Mouse (Mus musculus): ENCODE measurements around the gene Poldip2. TPM values are rescaled to one million over a fixed set of nuclear protein-coding genes. Genes with fewer than 3 reads are reported as not detected.
A peak's percentile ranks its signal among the peaks of the same experiment; 100 is the strongest.

Gene Poldip2
- polyA plus RNA-seq, 1 experiment from 2014 or later, result 161 TPM

DNA sequence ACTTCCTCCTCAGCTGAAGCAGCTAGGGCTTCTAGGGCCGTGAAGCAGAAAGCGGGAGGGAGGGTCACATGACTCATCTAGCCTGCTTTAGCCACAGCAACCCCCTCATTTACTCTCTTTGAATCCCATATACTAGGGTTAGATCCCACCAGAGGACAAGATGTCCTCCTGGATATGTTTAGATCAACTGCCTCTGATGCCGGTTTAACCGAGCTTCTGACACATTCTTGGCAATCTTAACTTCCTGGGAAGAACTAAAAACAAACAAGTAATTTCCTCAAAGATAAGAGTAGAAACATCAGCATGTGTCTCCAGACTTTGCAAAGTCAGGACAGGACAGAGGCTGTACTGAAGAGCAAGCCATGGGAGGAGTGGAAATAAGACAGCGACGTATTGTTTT, 54.8 kb downstream of the Poldip2 start:
- ATAC-seq (ENCODE audit: low FRiP score, low TSS enrichment), result 0 out of 2 replicates have a peak, but pooled peaks have one; percentile 46

DNA sequence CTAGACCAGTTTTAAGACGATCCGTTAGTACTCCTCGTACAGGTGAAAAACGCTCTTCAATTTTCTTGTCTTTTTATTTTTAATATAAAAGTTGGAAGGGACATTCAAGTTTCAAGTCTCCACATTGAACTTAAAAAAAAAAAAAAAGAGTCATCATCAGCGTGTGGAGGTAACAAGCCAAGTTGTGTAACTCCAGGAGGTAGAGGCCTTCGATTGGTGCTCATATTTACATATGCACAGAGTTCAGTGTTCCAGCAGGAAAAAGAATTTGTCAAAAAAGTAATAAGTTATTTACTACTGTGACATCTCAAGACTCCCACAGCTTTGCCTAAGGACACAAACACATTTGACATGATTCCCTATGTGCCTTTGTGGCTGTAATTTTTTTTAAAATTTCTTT, 55.6 kb downstream of the Poldip2 start:
- no peak overlapping the region for H3K4me3 ChIP-seq (ENCODE audit: low read length)
- no peak overlapping the region for H3K4me2 ChIP-seq (replicated peaks; ENCODE audit: low read depth, low read length)
- peaks cover 19% of the 10 kb centered on the region for H3K36me3 ChIP-seq (ENCODE audit: control insufficient read depth, insufficient read depth, low read length)
- H3K9me3 ChIP-seq (ENCODE audit: control insufficient read depth, low read length), result no peaks in the 10 kb centered on the region
- no peak for ATAC-seq (ENCODE audit: low FRiP score, low TSS enrichment)
- H3K27ac ChIP-seq (ENCODE audit: low read depth, low read length), result no peak overlapping the region
- 84% methylated on average over 6 of the region's 6 CpGs for WGBS
- H3K27me3 ChIP-seq (ENCODE audit: control insufficient read depth, insufficient read depth, low read length), result no peaks in the 10 kb centered on the region
- H3K9ac ChIP-seq (ENCODE audit: low read depth, low read length), result no peak overlapping the region
- H3K4me1 ChIP-seq (ENCODE audit: control insufficient read depth, insufficient read depth, low read length), result peaks cover 15% of the 10 kb centered on the region; the same call in 1 of the 2 replicates

More for the DNA sequence above, 54.8 kb downstream of the Poldip2 start:
- Histone ChIP-seq H3K27ac (ENCODE audit: low read depth, low read length) (peak overlapping the region; percentile 15; the same call in 1 of the 2 replicates), H3K36me3 (ENCODE audit: control insufficient read depth, insufficient read depth, low read length) (peaks cover 13% of the 10 kb centered on the region), H3K9me3 (ENCODE audit: control insufficient read depth, low read length) (no peaks in the 10 kb centered on the region), H3K27me3 (ENCODE audit: control insufficient read depth, insufficient read depth, low read length) (no peaks in the 10 kb centered on the region), H3K4me3 (ENCODE audit: low read length) (no peak overlapping the region), H3K4me2 (replicated peaks; ENCODE audit: low read depth, low read length) (no peak overlapping the region), H3K4me1 (ENCODE audit: control insufficient read depth, insufficient read depth, low read length) (peaks cover 15% of the 10 kb centered on the region; the same call in 1 of the 2 replicates), H3K9ac (ENCODE audit: low read depth, low read length) (no peak overlapping the region)
- 36% methylated on average over 6 of the region's 6 CpGs for WGBS

GRCm38 (mm10) chr11:78568827-78569226, 56.8 kb downstream of the Poldip2 start:
- peaks cover 15% of the 10 kb centered on the region; the same call in 1 of the 2 replicates for H3K4me1 ChIP-seq (ENCODE audit: control insufficient read depth, insufficient read depth, low read length)
- H3K9me3 ChIP-seq (ENCODE audit: control insufficient read depth, low read length), result no peaks in the 10 kb centered on the region
- 73% methylated on average over 10 of the region's 10 CpGs for WGBS
- ATAC-seq (ENCODE audit: low FRiP score, low TSS enrichment), result no peak
- no peak overlapping the region for H3K9ac ChIP-seq (ENCODE audit: low read depth, low read length)
- no peak overlapping the region for H3K4me2 ChIP-seq (replicated peaks; ENCODE audit: low read depth, low read length)
- H3K36me3 ChIP-seq (ENCODE audit: control insufficient read depth, insufficient read depth, low read length), result peaks cover 26% of the 10 kb centered on the region
- H3K27ac ChIP-seq (ENCODE audit: low read depth, low read length), result no peak overlapping the region
- no peak overlapping the region for H3K4me3 ChIP-seq (ENCODE audit: low read length)
- H3K27me3 ChIP-seq (ENCODE audit: control insufficient read depth, insufficient read depth, low read length), result no peaks in the 10 kb centered on the region

DNA sequence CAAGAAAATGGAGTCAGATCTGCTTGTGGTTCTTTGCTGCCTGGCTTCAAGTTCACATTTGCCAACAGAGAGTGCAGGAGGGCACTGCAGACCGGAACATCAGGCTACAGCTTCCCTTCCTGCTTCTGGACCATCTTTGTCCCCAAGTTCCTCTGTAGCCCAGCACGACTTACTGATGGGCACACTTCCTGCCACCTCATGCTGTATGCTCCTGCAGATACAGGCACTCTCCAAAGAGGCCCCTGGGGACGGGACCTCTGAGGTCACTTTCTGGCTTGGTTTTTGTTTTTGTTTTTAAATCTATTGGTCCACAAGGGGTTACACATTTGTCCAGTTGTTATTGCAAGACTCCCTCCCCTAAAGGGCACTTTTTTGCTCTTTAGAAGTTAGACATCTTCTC, 57.8 kb downstream of the Poldip2 start:
- Histone ChIP-seq H3K4me3 (ENCODE audit: low read length) (no peak overlapping the region), H3K4me2 (replicated peaks; ENCODE audit: low read depth, low read length) (no peak overlapping the region), H3K9me3 (ENCODE audit: control insufficient read depth, low read length) (no peaks in the 10 kb centered on the region), H3K9ac (ENCODE audit: low read depth, low read length) (no peak overlapping the region), H3K4me1 (ENCODE audit: control insufficient read depth, insufficient read depth, low read length) (peaks cover 15% of the 10 kb centered on the region; the same call in 1 of the 2 replicates), H3K27ac (ENCODE audit: low read depth, low read length) (no peak overlapping the region), H3K27me3 (ENCODE audit: control insufficient read depth, insufficient read depth, low read length) (no peaks in the 10 kb centered on the region), H3K36me3 (ENCODE audit: control insufficient read depth, insufficient read depth, low read length) (peaks cover 31% of the 10 kb centered on the region)
- ATAC-seq (ENCODE audit: low FRiP score, low TSS enrichment), result no peak
- 55% methylated on average over 3 of the region's 3 CpGs for WGBS

- H3K9me3 ChIP-seq (ENCODE audit: control insufficient read depth, low read length), result no peaks in the 10 kb centered on the region
- H3K9ac ChIP-seq (ENCODE audit: low read depth, low read length), result no peak overlapping the region
- peaks cover 13% of the 10 kb centered on the region; the same call in 1 of the 2 replicates for H3K4me1 ChIP-seq (ENCODE audit: control insufficient read depth, insufficient read depth, low read length)
- peaks cover 36% of the 10 kb centered on the region for H3K36me3 ChIP-seq (ENCODE audit: control insufficient read depth, insufficient read depth, low read length)
- H3K4me2 ChIP-seq (replicated peaks; ENCODE audit: low read depth, low read length), result no peak overlapping the region
- no peak overlapping the region for H3K27ac ChIP-seq (ENCODE audit: low read depth, low read length)
- no peak for ATAC-seq (ENCODE audit: low FRiP score, low TSS enrichment)
- WGBS, result 94% methylated on average over 8 of the region's 8 CpGs
- H3K4me3 ChIP-seq (ENCODE audit: low read length), result no peak overlapping the region
- no peaks in the 10 kb centered on the region for H3K27me3 ChIP-seq (ENCODE audit: control insufficient read depth, insufficient read depth, low read length)
Observed at GRCm38 (mm10) chr11:78571441-78571840, 59.4 kb downstream of the Poldip2 start.

- no peak for ATAC-seq (ENCODE audit: low FRiP score, low TSS enrichment)
- Histone ChIP-seq H3K27me3 (ENCODE audit: control insufficient read depth, insufficient read depth, low read length) (no peaks in the 10 kb centered on the region), H3K36me3 (ENCODE audit: control insufficient read depth, insufficient read depth, low read length) (peaks cover 38% of the 10 kb centered on the region), H3K27ac (ENCODE audit: low read depth, low read length) (no peak overlapping the region), H3K4me3 (ENCODE audit: low read length) (no peak overlapping the region), H3K9ac (ENCODE audit: low read depth, low read length) (no peak overlapping the region), H3K4me2 (replicated peaks; ENCODE audit: low read depth, low read length) (no peak overlapping the region), H3K9me3 (ENCODE audit: control insufficient read depth, low read length) (no peaks in the 10 kb centered on the region), H3K4me1 (ENCODE audit: control insufficient read depth, insufficient read depth, low read length) (peaks cover 9% of the 10 kb centered on the region; the same call in 1 of the 2 replicates)
- WGBS, result 91% methylated on average over 6 of the region's 6 CpGs
Observed at GRCm38 (mm10) chr11:78571854-78572253, 59.9 kb downstream of the Poldip2 start.

Other genes starting within 250 kb of the Poldip2 start
- 0.10 and 0.47 TPM in 2 replicates for gene BC030499, start 221.4 kb upstream of the Poldip2 start, polyA plus RNA-seq (2014; fragmentation: Nextera tagmentation; extraction: Ambion mirVana)
- 35.7 and 50.9 TPM in 2 replicates for gene Spag5, start 210.7 kb upstream of the Poldip2 start, polyA plus RNA-seq (2014; fragmentation: Nextera tagmentation; extraction: Ambion mirVana)
- gene Aldoc, start 189.2 kb upstream of the Poldip2 start, polyA plus RNA-seq (2014; fragmentation: Nextera tagmentation; extraction: Ambion mirVana), result 2.3 and 4.3 TPM in 2 replicates
- 48.9 and 76.0 TPM in 2 replicates for gene Pigs, start 183.8 kb upstream of the Poldip2 start, polyA plus RNA-seq (2014; fragmentation: Nextera tagmentation; extraction: Ambion mirVana)
- gene Unc119, start 168.7 kb upstream of the Poldip2 start, polyA plus RNA-seq (2014; fragmentation: Nextera tagmentation; extraction: Ambion mirVana), result 49.6 and 57.1 TPM in 2 replicates
- gene Foxn1, start 125.6 kb upstream of the Poldip2 start, polyA plus RNA-seq (2014; fragmentation: Nextera tagmentation; extraction: Ambion mirVana), result 0.11 TPM in 1 of 2 replicates, not detected in the other
- 0.07 and 0.45 TPM in 2 replicates for gene Slc13a2, start 90.0 kb upstream of the Poldip2 start, polyA plus RNA-seq (2014; fragmentation: Nextera tagmentation; extraction: Ambion mirVana)
- 13.1 and 18.5 TPM in 2 replicates for gene Slc46a1, start 46.5 kb upstream of the Poldip2 start, polyA plus RNA-seq (2014; fragmentation: Nextera tagmentation; extraction: Ambion mirVana)
- gene Sarm1, start 14.4 kb upstream of the Poldip2 start, polyA plus RNA-seq (2014; fragmentation: Nextera tagmentation; extraction: Ambion mirVana), result 1.4 and 1.7 TPM in 2 replicates
- 0.73 and 0.84 TPM in 2 replicates for gene Vtn, start 13.1 kb upstream of the Poldip2 start, polyA plus RNA-seq (2014; fragmentation: Nextera tagmentation; extraction: Ambion mirVana)
- gene Sebox, start 8.7 kb upstream of the Poldip2 start, polyA plus RNA-seq (2014; fragmentation: Nextera tagmentation; extraction: Ambion mirVana), result not detected in 2 replicates
- gene Tmem199, start within 50 bp of the Poldip2 start, polyA plus RNA-seq (2014; fragmentation: Nextera tagmentation; extraction: Ambion mirVana), result 61.2 and 63.6 TPM in 2 replicates
- 77.1 and 88.9 TPM in 2 replicates for gene Tnfaip1, start 24.1 kb downstream of the Poldip2 start, polyA plus RNA-seq (2014; fragmentation: Nextera tagmentation; extraction: Ambion mirVana)
- 125 and 126 TPM in 2 replicates for gene Ift20, start 24.2 kb downstream of the Poldip2 start, polyA plus RNA-seq (2014; fragmentation: Nextera tagmentation; extraction: Ambion mirVana)
- gene Tmem97, start 38.6 kb downstream of the Poldip2 start, polyA plus RNA-seq (2014; fragmentation: Nextera tagmentation; extraction: Ambion mirVana), result 91.1 and 103 TPM in 2 replicates
- 18.3 and 23.3 TPM in 2 replicates for gene Nlk, start 185.2 kb downstream of the Poldip2 start, polyA plus RNA-seq (2014; fragmentation: Nextera tagmentation; extraction: Ambion mirVana)
- 47.8 and 50.8 TPM in 2 replicates for gene Ccnq, start 239.5 kb downstream of the Poldip2 start, polyA plus RNA-seq (2014; fragmentation: Nextera tagmentation; extraction: Ambion mirVana)

Data from kidney, embryonic 14.5 days (tissue).